Mouse (Mus musculus): ENCODE measurements at regions not wholly inside any gene's neighbourhood (a gene's known extent, or its start where the extent isn't known, plus 50 kb on each side); places are given as distances from the start of the nearest gene placed in this dataset.
A peak's percentile ranks its signal among the peaks of the same experiment; 100 is the strongest.

GRCm38 (mm10) chr15:63658031-63658521 lies 186.9 kb downstream of the Gsdmc2 start:
- Histone ChIP-seq H3K4me2 (ENCODE audit: low read depth, severe bottlenecking) (no peak overlapping the region), H3K9ac (ENCODE audit: low read length) (no peak overlapping the region), H3K4me3 (ENCODE audit: low read depth, low read length) (no peak overlapping the region), H3K27me3 (ENCODE audit: control insufficient read depth, insufficient read depth, low read length) (no peaks in the 10 kb centered on the region), H3K27ac (replicated peaks; ENCODE audit: low read depth, low read length) (0 out of 2 replicates have a peak overlapping the region, but pooled peaks have one; percentile 8), H3K4me1 (ENCODE audit: control insufficient read depth, insufficient read depth, low read length) (no peaks in the 10 kb centered on the region), H3K36me3 (ENCODE audit: control insufficient read depth, insufficient read depth, low read length) (no peaks in the 10 kb centered on the region), H3K9me3 (ENCODE audit: control insufficient read depth, low read length) (no peaks in the 10 kb centered on the region)
- DNase-seq (ENCODE audit: low spot score) (no peak), ATAC-seq (ENCODE audit: insufficient number of reproducible peaks, low FRiP score, low TSS enrichment, low read depth) (no peak)
- WGBS = 76% methylated on average over 9 of the region's 9 CpGs

GRCm38 (mm10) chr15:63652216-63652961 lies 192.6 kb downstream of the Gsdmc2 start:
- DNase-seq (ENCODE audit: low spot score) (peak; percentile 92), ATAC-seq (ENCODE audit: insufficient number of reproducible peaks, low FRiP score, low TSS enrichment, low read depth) (peak; percentile 31; the same call in 1 of the 2 replicates)
- Histone ChIP-seq H3K4me2 (ENCODE audit: low read depth, severe bottlenecking) (no peak overlapping the region), H3K36me3 (ENCODE audit: control insufficient read depth, insufficient read depth, low read length) (no peaks in the 10 kb centered on the region), H3K9ac (ENCODE audit: low read length) (no peak overlapping the region), H3K9me3 (ENCODE audit: control insufficient read depth, low read length) (no peaks in the 10 kb centered on the region), H3K4me3 (ENCODE audit: low read depth, low read length) (no peak overlapping the region), H3K27me3 (ENCODE audit: control insufficient read depth, insufficient read depth, low read length) (no peaks in the 10 kb centered on the region), H3K4me1 (ENCODE audit: control insufficient read depth, insufficient read depth, low read length) (no peaks in the 10 kb centered on the region), H3K27ac (replicated peaks; ENCODE audit: low read depth, low read length) (no peak overlapping the region)
- WGBS = 38% methylated on average over 11 of the region's 11 CpGs

- Histone ChIP-seq H3K4me2 (ENCODE audit: low read depth, severe bottlenecking) (no peak overlapping the region), H3K4me3 (ENCODE audit: low read depth, low read length) (no peak overlapping the region), H3K36me3 (ENCODE audit: control insufficient read depth, insufficient read depth, low read length) (no peaks in the 10 kb centered on the region), H3K9me3 (ENCODE audit: control insufficient read depth, low read length) (no peaks in the 10 kb centered on the region), H3K27me3 (ENCODE audit: control insufficient read depth, insufficient read depth, low read length) (no peaks in the 10 kb centered on the region), H3K27ac (replicated peaks; ENCODE audit: low read depth, low read length) (no peak overlapping the region), H3K9ac (ENCODE audit: low read length) (no peak overlapping the region), H3K4me1 (ENCODE audit: control insufficient read depth, insufficient read depth, low read length) (no peaks in the 10 kb centered on the region)
- ATAC-seq (ENCODE audit: insufficient number of reproducible peaks, low FRiP score, low TSS enrichment, low read depth) (no peak), DNase-seq (ENCODE audit: low spot score) (no peak)
- WGBS = 88% methylated on average over 7 of the region's 7 CpGs
These were observed 193.9 kb downstream of the Gsdmc2 start for GRCm38 (mm10) chr15:63651120-63651519.

- DNase-seq (ENCODE audit: low spot score) (no peak), ATAC-seq (ENCODE audit: insufficient number of reproducible peaks, low FRiP score, low TSS enrichment, low read depth) (no peak)
- Histone ChIP-seq H3K36me3 (ENCODE audit: control insufficient read depth, insufficient read depth, low read length) (no peaks in the 10 kb centered on the region), H3K9ac (ENCODE audit: low read length) (no peak overlapping the region), H3K4me3 (ENCODE audit: low read depth, low read length) (no peak overlapping the region), H3K27me3 (ENCODE audit: control insufficient read depth, insufficient read depth, low read length) (no peaks in the 10 kb centered on the region), H3K27ac (replicated peaks; ENCODE audit: low read depth, low read length) (no peak overlapping the region), H3K4me2 (ENCODE audit: low read depth, severe bottlenecking) (no peak overlapping the region), H3K9me3 (ENCODE audit: control insufficient read depth, low read length) (no peaks in the 10 kb centered on the region), H3K4me1 (ENCODE audit: control insufficient read depth, insufficient read depth, low read length) (no peaks in the 10 kb centered on the region)
- WGBS = 89% methylated on average over 12 of the region's 12 CpGs
These were observed 196.6 kb downstream of the Gsdmc2 start for GRCm38 (mm10) chr15:63648142-63648989.

GRCm38 (mm10) chr15:63624814-63625213 lies 220.2 kb downstream of the Gsdmc2 start:
- Histone ChIP-seq H3K36me3 (ENCODE audit: control insufficient read depth, insufficient read depth, low read length) (no peaks in the 10 kb centered on the region), H3K4me1 (ENCODE audit: control insufficient read depth, insufficient read depth, low read length) (no peaks in the 10 kb centered on the region), H3K27me3 (ENCODE audit: control insufficient read depth, insufficient read depth, low read length) (no peaks in the 10 kb centered on the region), H3K9ac (ENCODE audit: low read length) (no peak overlapping the region), H3K27ac (replicated peaks; ENCODE audit: low read depth, low read length) (no peak overlapping the region), H3K4me2 (ENCODE audit: low read depth, severe bottlenecking) (no peak overlapping the region), H3K9me3 (ENCODE audit: control insufficient read depth, low read length) (no peaks in the 10 kb centered on the region), H3K4me3 (ENCODE audit: low read depth, low read length) (no peak overlapping the region)
- DNase-seq (ENCODE audit: low spot score) = no peak
- no peak for ATAC-seq (ENCODE audit: insufficient number of reproducible peaks, low FRiP score, low TSS enrichment, low read depth)

GRCm38 (mm10) chr15:63624249-63624648 lies 220.7 kb downstream of the Gsdmc2 start:
- H3K36me3 ChIP-seq (ENCODE audit: control insufficient read depth, insufficient read depth, low read length) = no peaks in the 10 kb centered on the region
- no peaks in the 10 kb centered on the region for H3K9me3 ChIP-seq (ENCODE audit: control insufficient read depth, low read length)
- H3K27me3 ChIP-seq (ENCODE audit: control insufficient read depth, insufficient read depth, low read length) = no peaks in the 10 kb centered on the region
- WGBS = 30% methylated on average over 2 of the region's 2 CpGs
- no peak overlapping the region for H3K9ac ChIP-seq (ENCODE audit: low read length)
- DNase-seq (ENCODE audit: low spot score) (no peak), ATAC-seq (ENCODE audit: insufficient number of reproducible peaks, low FRiP score, low TSS enrichment, low read depth) (no peak)
- H3K4me3 ChIP-seq (ENCODE audit: low read depth, low read length) = no peak overlapping the region
- H3K4me2 ChIP-seq (ENCODE audit: low read depth, severe bottlenecking) = no peak overlapping the region
- no peaks in the 10 kb centered on the region for H3K4me1 ChIP-seq (ENCODE audit: control insufficient read depth, insufficient read depth, low read length)
- no peak overlapping the region for H3K27ac ChIP-seq (replicated peaks; ENCODE audit: low read depth, low read length)

GRCm38 (mm10) chr15:63616506-63617208 lies 228.3 kb downstream of the Gsdmc2 start:
- Histone ChIP-seq H3K9me3 (ENCODE audit: control insufficient read depth, low read length) (no peaks in the 10 kb centered on the region), H3K4me1 (ENCODE audit: control insufficient read depth, insufficient read depth, low read length) (no peaks in the 10 kb centered on the region), H3K9ac (ENCODE audit: low read length) (no peak overlapping the region), H3K4me3 (ENCODE audit: low read depth, low read length) (no peak overlapping the region), H3K36me3 (ENCODE audit: control insufficient read depth, insufficient read depth, low read length) (no peaks in the 10 kb centered on the region), H3K27ac (replicated peaks; ENCODE audit: low read depth, low read length) (no peak overlapping the region), H3K4me2 (ENCODE audit: low read depth, severe bottlenecking) (no peak overlapping the region), H3K27me3 (ENCODE audit: control insufficient read depth, insufficient read depth, low read length) (no peaks in the 10 kb centered on the region)
- DNase-seq (ENCODE audit: low spot score) (no peak), ATAC-seq (ENCODE audit: insufficient number of reproducible peaks, low FRiP score, low TSS enrichment, low read depth) (no peak)
- 83% methylated on average over 8 of the region's 8 CpGs for WGBS

- WGBS = 88% methylated on average over 2 of the region's 2 CpGs
- Histone ChIP-seq H3K4me3 (ENCODE audit: low read depth, low read length) (no peak overlapping the region), H3K4me2 (ENCODE audit: low read depth, severe bottlenecking) (no peak overlapping the region), H3K36me3 (ENCODE audit: control insufficient read depth, insufficient read depth, low read length) (no peaks in the 10 kb centered on the region), H3K9me3 (ENCODE audit: control insufficient read depth, low read length) (no peaks in the 10 kb centered on the region), H3K27me3 (ENCODE audit: control insufficient read depth, insufficient read depth, low read length) (no peaks in the 10 kb centered on the region), H3K27ac (replicated peaks; ENCODE audit: low read depth, low read length) (no peak overlapping the region), H3K4me1 (ENCODE audit: control insufficient read depth, insufficient read depth, low read length) (no peaks in the 10 kb centered on the region), H3K9ac (ENCODE audit: low read length) (no peak overlapping the region)
- DNase-seq (ENCODE audit: low spot score) (no peak), ATAC-seq (ENCODE audit: insufficient number of reproducible peaks, low FRiP score, low TSS enrichment, low read depth) (no peak)
These were observed 230.8 kb downstream of the Gsdmc2 start for GRCm38 (mm10) chr15:63614191-63614590.
